9 mouse cellular contexts compared by ENCODE assay signal in genomic region chr5:113054308-113054707, GRCm38 (mm10). TPM values are rescaled to one million over a fixed set of nuclear protein-coding genes. Genes with fewer than 3 reads are reported as not detected.
A peak's percentile ranks its signal among the peaks of the same experiment; 100 is the strongest.
DNase-seq lines count a peak whose midpoint lies in the region; ATAC-seq lines count a peak whose summit lies in the region.
"Had no signal": no experiment of that assay in that cellular context is flagged by ENCODE, and none has a peak within 500 bp of the region (broad histone marks: within the 10 kb centered on the region; RNA-seq: fewer than 3 reads in every experiment).

No protein-coding gene starts in this region.

- ATAC-seq in granulocyte monocyte progenitor cell, adult 5-6 weeks (replicated peaks; ENCODE audit: poor library complexity, severe bottlenecking): peak; percentile 94
- ATAC-seq in monocyte, adult 5-6 weeks (replicated peaks; ENCODE audit: insufficient number of reproducible peaks, low FRiP score, low TSS enrichment, poor library complexity, severe bottlenecking): peak; percentile 76
- ATAC-seq in stomach, embryonic 16.5 days (ENCODE audit: insufficient read depth, low FRiP score): peak; percentile 30; the same call in 1 of the 2 replicates

- H3K4me1 ChIP-seq in stomach, embryonic 16.5 days (ENCODE audit: control insufficient read depth, insufficient read depth, low read length): no peaks in the 10 kb centered on the region

- no peak overlapping the region for H3K4me2 ChIP-seq in stomach, embryonic 16.5 days (ENCODE audit: low read depth, low read length)
- H3K4me2 ChIP-seq: neural tube, embryonic 12.5 days had no signal

- H3K27me3 ChIP-seq in stomach, embryonic 16.5 days (ENCODE audit: control insufficient read depth, insufficient read depth, low read length): no peaks in the 10 kb centered on the region

- H3K27ac ChIP-seq in stomach, embryonic 16.5 days (ENCODE audit: low read length): no peak overlapping the region
- H3K27ac ChIP-seq: neural tube, embryonic 12.5 days had no signal

- 2% methylated on average over 16 of the region's 16 CpGs for WGBS in stomach, embryonic 16.5 days

- intact Hi-C loops in left cerebral cortex, postnatal 4 days (cut with DNase I): loop anchor here (2.0 to 10.0 kb wide), 2 partner anchors 184 to 480 kb away; partner anchors contain the start of gene Sez6l

- H3K9me3 ChIP-seq in stomach, embryonic 16.5 days (replicated peaks; ENCODE audit: control insufficient read depth, low read length): no peaks in the 10 kb centered on the region
- H3K9me3 ChIP-seq: neural tube, embryonic 12.5 days had no signal

- H3K36me3 ChIP-seq in stomach, embryonic 16.5 days (ENCODE audit: control insufficient read depth, insufficient read depth, low read length): no peaks in the 10 kb centered on the region
- H3K36me3 ChIP-seq: neural tube, embryonic 12.5 days had no signal

- no peak overlapping the region for H3K9ac ChIP-seq in stomach, embryonic 16.5 days (ENCODE audit: low read length)
- H3K9ac ChIP-seq: neural tube, embryonic 12.5 days had no signal

- peak; percentile 44 to 68 for DNase-seq in spleen, adult 18-20 months
- DNase-seq in spleen, adult 12 weeks (ENCODE audit: low spot score): no peak
- peak; percentile 84 for DNase-seq in embryo, embryonic 11 days
- DNase-seq in kidney, adult 18-20 months: peak; percentile 79
- peak; percentile 87 for DNase-seq in left cerebral cortex, postnatal 4 days

- H3K4me3 ChIP-seq in stomach, embryonic 16.5 days (replicated peaks; ENCODE audit: low read length): no peak overlapping the region
- H3K4me3 ChIP-seq: neural tube, embryonic 12.5 days had no signal

RNA-seq across cellular contexts. Expression of gene Crybb2, which starts 15.6 kb away (rescaled TPM):
- not detected in 2 replicates for total RNA-seq in granulocyte monocyte progenitor cell, adult 5-6 weeks (2014; fragmentation: Nextera tagmentation)
- not detected in 2 replicates for total RNA-seq in granulocyte monocyte progenitor cell, adult 5-6 weeks (2017)
- not detected for total RNA-seq in left cerebral cortex, postnatal 4 days (2021)
- not detected in 3 replicates for total RNA-seq in monocyte, adult 5-6 weeks (2017)
- not detected in 2 replicates for polyA plus RNA-seq in stomach, embryonic 16.5 days (2015; fragmentation: Nextera tagmentation; extraction: Ambion mirVana)
- polyA plus RNA-seq: neural tube, embryonic 12.5 days had no signal

RNA-seq across cellular contexts. Expression of gene Crybb3, which starts 27.1 kb away (rescaled TPM):
- total RNA-seq in granulocyte monocyte progenitor cell, adult 5-6 weeks (2014; fragmentation: Nextera tagmentation): not detected in 2 replicates
- not detected in 2 replicates for total RNA-seq in granulocyte monocyte progenitor cell, adult 5-6 weeks (2017)
- 1 to 10 TPM; 3.9 to 4.2 TPM for total RNA-seq in left cerebral cortex, postnatal 4 days (2021)
- not detected in 3 replicates for total RNA-seq in monocyte, adult 5-6 weeks (2017)
- 0.85 and 1.2 TPM in 2 replicates for polyA plus RNA-seq in stomach, embryonic 16.5 days (2015; fragmentation: Nextera tagmentation; extraction: Ambion mirVana)

RNA-seq across cellular contexts. Expression of gene Grk3, which starts 38.7 kb away (rescaled TPM):
- 30.8 and 39.1 TPM in 2 replicates for total RNA-seq in granulocyte monocyte progenitor cell, adult 5-6 weeks (2014; fragmentation: Nextera tagmentation)
- total RNA-seq in granulocyte monocyte progenitor cell, adult 5-6 weeks (2017): 21.3 and 22.5 TPM in 2 replicates
- total RNA-seq in left cerebral cortex, postnatal 4 days (2021): 10 to 100 TPM; 68.4 to 73.9 TPM
- total RNA-seq in monocyte, adult 5-6 weeks (2017): 295 to 342 TPM (median 339 TPM) in 3 replicates
- polyA plus RNA-seq in stomach, embryonic 16.5 days (2015; fragmentation: Nextera tagmentation; extraction: Ambion mirVana): 14.9 and 15.8 TPM in 2 replicates

Comparison
In these comparisons a context has a peak if more than half of its experiments do, and no peak if none do; other contexts are left out.
1. ATAC-seq: peak in every context shown above with its lines; median percentile 94 in granulocyte monocyte progenitor cell, adult 5-6 weeks; 76 in monocyte, adult 5-6 weeks; 30 in stomach, embryonic 16.5 days.